Mouse (Mus musculus): ENCODE results near the gene Psmc3. TPM values are rescaled to one million over a fixed set of nuclear protein-coding genes. Genes with fewer than 3 reads are reported as not detected.
A peak's percentile ranks its signal among the peaks of the same experiment; 100 is the strongest.

Psmc3 gene
- polyA plus RNA-seq, 1 experiment, result 79.4 TPM

- peak overlapping the region; percentile 78 for H3K4me3 ChIP-seq (ENCODE audit: low read depth, low read length)
- no peaks in the 10 kb centered on the region for H3K27me3 ChIP-seq (ENCODE audit: control insufficient read depth, insufficient read depth, low read length)
- peaks cover 8% of the 10 kb centered on the region; the same call in 1 of the 2 replicates for H3K4me1 ChIP-seq (ENCODE audit: control insufficient read depth, insufficient read depth, insufficient read length, low read length)
- WGBS, result 8% methylated on average over 14 of the region's 14 CpGs
- peak overlapping the region; percentile 11; the same call in 1 of the 2 replicates for H3K27ac ChIP-seq (ENCODE audit: insufficient read depth, low read depth, low read length)
- H3K36me3 ChIP-seq (ENCODE audit: control insufficient read depth, insufficient read depth, low read length), result no peaks in the 10 kb centered on the region
- TF ChIP-seq POLR2A (IDR thresholded peaks at IDR 0.05; ENCODE audit: low read depth, low read length) (no peak), CTCF (IDR thresholded peaks at IDR 0.05; ENCODE audit: extremely low read depth, insufficient read length, insufficient replicate concordance, low read depth, low read length) (no peak)
These were observed 15.6 kb downstream of the Psmc3 start for GRCm38 (mm10) chr2:91069306-91070000.

GRCm38 (mm10) chr2:91070076-91070800 is 16.4 kb downstream of the Psmc3 start, which contains the start of gene Slc39a13:
Slc39a13 (minus strand) TSS chr2:91070417.
- no peaks in the 10 kb centered on the region for H3K27me3 ChIP-seq (ENCODE audit: control insufficient read depth, insufficient read depth, low read length)
- WGBS, result under 1% methylated on average over 69 of the region's 69 CpGs
- H3K27ac ChIP-seq (ENCODE audit: insufficient read depth, low read depth, low read length), result peak within 1 kb of the TSS; percentile 63
- peak within 1 kb of the TSS; percentile 78 for H3K4me3 ChIP-seq (ENCODE audit: low read depth, low read length)
- H3K36me3 ChIP-seq (ENCODE audit: control insufficient read depth, insufficient read depth, low read length), result no peaks in the 10 kb centered on the region
- peak; percentile 99 for TF ChIP-seq CTCF (IDR thresholded peaks at IDR 0.05; ENCODE audit: extremely low read depth, insufficient read length, insufficient replicate concordance, low read depth, low read length)
- peak; percentile 29; the same call in 1 of the 2 replicates for TF ChIP-seq POLR2A (IDR thresholded peaks at IDR 0.05; ENCODE audit: low read depth, low read length)
- peaks cover 8% of the 10 kb centered on the region; the same call in 1 of the 2 replicates for H3K4me1 ChIP-seq (ENCODE audit: control insufficient read depth, insufficient read depth, insufficient read length, low read length)

- H3K4me1 ChIP-seq (ENCODE audit: control insufficient read depth, insufficient read depth, insufficient read length, low read length), result peaks cover 8% of the 10 kb centered on the region; the same call in 1 of the 2 replicates
- H3K27ac ChIP-seq (ENCODE audit: insufficient read depth, low read depth, low read length), result no peak overlapping the region
- no peak overlapping the region for H3K4me3 ChIP-seq (ENCODE audit: low read depth, low read length)
- TF ChIP-seq CTCF (IDR thresholded peaks at IDR 0.05; ENCODE audit: extremely low read depth, insufficient read length, insufficient replicate concordance, low read depth, low read length) (no peak), POLR2A (IDR thresholded peaks at IDR 0.05; ENCODE audit: low read depth, low read length) (no peak)
- no peaks in the 10 kb centered on the region for H3K36me3 ChIP-seq (ENCODE audit: control insufficient read depth, insufficient read depth, low read length)
- no peaks in the 10 kb centered on the region for H3K27me3 ChIP-seq (ENCODE audit: control insufficient read depth, insufficient read depth, low read length)
- WGBS, result 85% methylated on average over 10 of the region's 10 CpGs
These were observed 17.2 kb downstream of the Psmc3 start for GRCm38 (mm10) chr2:91071059-91071458.

- Histone ChIP-seq H3K27ac (ENCODE audit: insufficient read depth, low read depth, low read length) (no peak overlapping the region), H3K27me3 (ENCODE audit: control insufficient read depth, insufficient read depth, low read length) (no peaks in the 10 kb centered on the region), H3K36me3 (ENCODE audit: control insufficient read depth, insufficient read depth, low read length) (no peaks in the 10 kb centered on the region), H3K4me3 (ENCODE audit: low read depth, low read length) (no peak overlapping the region), H3K4me1 (ENCODE audit: control insufficient read depth, insufficient read depth, insufficient read length, low read length) (peaks cover 8% of the 10 kb centered on the region; the same call in 1 of the 2 replicates)
- TF ChIP-seq CTCF (IDR thresholded peaks at IDR 0.05; ENCODE audit: extremely low read depth, insufficient read length, insufficient replicate concordance, low read depth, low read length) (no peak), POLR2A (IDR thresholded peaks at IDR 0.05; ENCODE audit: low read depth, low read length) (no peak)
- 20% methylated on average over 1 of the region's 1 CpGs for WGBS
These were observed 18.3 kb downstream of the Psmc3 start for GRCm38 (mm10) chr2:91072092-91072491.

GRCm38 (mm10) chr2:91077957-91078313 is 24.1 kb downstream of the Psmc3 start:
- H3K27ac ChIP-seq (ENCODE audit: insufficient read depth, low read depth, low read length), result no peak overlapping the region
- peak overlapping the region; percentile 46; the same call in 1 of the 2 replicates for H3K4me3 ChIP-seq (ENCODE audit: low read depth, low read length)
- no peaks in the 10 kb centered on the region for H3K36me3 ChIP-seq (ENCODE audit: control insufficient read depth, insufficient read depth, low read length)
- peaks cover 7% of the 10 kb centered on the region; the same call in 1 of the 2 replicates for H3K4me1 ChIP-seq (ENCODE audit: control insufficient read depth, insufficient read depth, insufficient read length, low read length)
- TF ChIP-seq CTCF (IDR thresholded peaks at IDR 0.05; ENCODE audit: extremely low read depth, insufficient read length, insufficient replicate concordance, low read depth, low read length), result no peak
- no peak for TF ChIP-seq POLR2A (IDR thresholded peaks at IDR 0.05; ENCODE audit: low read depth, low read length)
- 22% methylated on average over 12 of the region's 12 CpGs for WGBS
- H3K27me3 ChIP-seq (ENCODE audit: control insufficient read depth, insufficient read depth, low read length), result no peaks in the 10 kb centered on the region

GRCm38 (mm10) chr2:91078314-91079025 is 24.7 kb downstream of the Psmc3 start:
- peaks cover 9% of the 10 kb centered on the region; the same call in 1 of the 2 replicates for H3K4me1 ChIP-seq (ENCODE audit: control insufficient read depth, insufficient read depth, insufficient read length, low read length)
- no peak overlapping the region for H3K27ac ChIP-seq (ENCODE audit: insufficient read depth, low read depth, low read length)
- no peaks in the 10 kb centered on the region for H3K27me3 ChIP-seq (ENCODE audit: control insufficient read depth, insufficient read depth, low read length)
- under 1% methylated on average over 34 of the region's 36 CpGs for WGBS
- no peaks in the 10 kb centered on the region for H3K36me3 ChIP-seq (ENCODE audit: control insufficient read depth, insufficient read depth, low read length)
- peak overlapping the region; percentile 46 for H3K4me3 ChIP-seq (ENCODE audit: low read depth, low read length)
- no peak for TF ChIP-seq CTCF (IDR thresholded peaks at IDR 0.05; ENCODE audit: extremely low read depth, insufficient read length, insufficient replicate concordance, low read depth, low read length)
